Mouse (Mus musculus) heart, embryonic 15.5 days (tissue): ENCODE data around the gene Fshr. TPM values are rescaled to one million over a fixed set of nuclear protein-coding genes. Genes with fewer than 3 reads are reported as not detected.
"Not testable (repeated sequence)": the region's sequence is repeated elsewhere in the genome, so short reads cannot be mapped to it uniquely, and the experiment has no call there.

Experiments used
- ATAC-seq: fragments of 200-750 bp; cut with Nextera tagmentation; replicated peaks from 2 replicates; pipeline ENCODE4 v1.8.0; 2017; ENCODE audit warnings: low read depth, moderate TSS enrichment; ENCODE audit not compliant: insufficient number of reproducible peaks, insufficient read depth, low FRiP score
- H3K27ac ChIP-seq: fragments of 300-500 bp; sonication (generic); 2 replicates; pipeline ENCODE4 v1.5.1; 2015; ENCODE audit warnings: mild to moderate bottlenecking, inconsistent platforms
- H3K27me3 ChIP-seq: fragments of 300-500 bp; sonication (generic); 2 replicates; pipeline ENCODE4 v1.6.1; 2015; ENCODE audit warnings: inconsistent platforms
- H3K36me3 ChIP-seq: fragments of 300-500 bp; sonication (generic); 2 replicates; pipeline ENCODE4 v1.6.1; 2015; ENCODE audit warnings: mild to moderate bottlenecking, inconsistent platforms
- H3K4me1 ChIP-seq: fragments of 300-500 bp; sonication (generic); replicated peaks from 2 replicates; pipeline ENCODE4 v1.6.1; 2015; ENCODE audit warnings: inconsistent platforms
- H3K4me2 ChIP-seq: fragments of 300-500 bp; sonication (generic); 2 replicates; pipeline ENCODE4 v1.6.1; 2015; ENCODE audit warnings: inconsistent platforms, mild to moderate bottlenecking, moderate library complexity
- H3K4me3 ChIP-seq: fragments of 300-500 bp; sonication (generic); 2 replicates; pipeline ENCODE4 v1.5.1; 2015; ENCODE audit warnings: mild to moderate bottlenecking, inconsistent platforms
- H3K9ac ChIP-seq: fragments of 300-500 bp; sonication (generic); 2 replicates; pipeline ENCODE4 v1.6.1; 2015; ENCODE audit warnings: mild to moderate bottlenecking, inconsistent platforms
- H3K9me3 ChIP-seq: fragments of 300-500 bp; sonication (generic); replicated peaks from 2 replicates; pipeline ENCODE4 v1.6.1; 2016; ENCODE audit warnings: inconsistent platforms
- WGBS: fragments of 180-500 bp; shearing (Covaris S2); methylation state at CpG from one replicate; pipeline ENCODE4 v1.1.7; 2015; ENCODE audit warnings: mixed read lengths; 5-methylcytosine and 5-hydroxymethylcytosine counted together
- polyA plus RNA-seq: library from polyadenylated mRNA; unstranded; fragments of >200 nt; fragmentation: Nextera tagmentation; extraction: Ambion mirVana; gene quantifications from 2 replicates; pipeline ENCODE4 v1.2.1, GENCODE M21; 2015

Fshr gene
- polyA plus RNA-seq: 0.11 TPM in 1 of 2 replicates, not detected in the other

- H3K9ac ChIP-seq: no peak within 1 kb of the TSS
- no peak for ATAC-seq
- no peaks in the 10 kb centered on the region for H3K4me1 ChIP-seq
Observed at GRCm38 (mm10) chr17:89200575-89200974, at the start of gene Fshr. Fshr (minus strand) TSS chr17:89200675.

GRCm38 (mm10) chr17:89202181-89202580, 1.7 kb upstream of the Fshr start:
- ATAC-seq: no peak
- Histone ChIP-seq H3K4me2 (no peak overlapping the region), H3K27ac (no peak overlapping the region), H3K4me3 (no peak overlapping the region), H3K9ac (no peak overlapping the region), H3K9me3 (no peaks in the 10 kb centered on the region), H3K27me3 (no peaks in the 10 kb centered on the region), H3K4me1 (no peaks in the 10 kb centered on the region), H3K36me3 (no peaks in the 10 kb centered on the region)
- WGBS: 72% methylated on average over 6 of the region's 6 CpGs

More at GRCm38 (mm10) chr17:89200575-89200974, at the start of gene Fshr:
- H3K4me2 ChIP-seq: no peak within 1 kb of the TSS
- H3K27ac ChIP-seq: no peak within 1 kb of the TSS
- no peaks in the 10 kb centered on the region for H3K36me3 ChIP-seq
- no peak within 1 kb of the TSS for H3K4me3 ChIP-seq
- 74% methylated on average over 6 of the region's 6 CpGs for WGBS
- no peaks in the 10 kb centered on the region for H3K9me3 ChIP-seq
- no peaks in the 10 kb centered on the region for H3K27me3 ChIP-seq

GRCm38 (mm10) chr17:89173545-89173944, 26.9 kb downstream of the Fshr start:
- H3K27ac ChIP-seq: no peak overlapping the region
- no peak for ATAC-seq
- H3K27me3 ChIP-seq: no peaks in the 10 kb centered on the region
- H3K9me3 ChIP-seq: no peaks in the 10 kb centered on the region
- H3K9ac ChIP-seq: no peak overlapping the region
- H3K36me3 ChIP-seq: no peaks in the 10 kb centered on the region
- WGBS: 66% methylated on average over 1 of the region's 1 CpGs
- H3K4me1 ChIP-seq: no peaks in the 10 kb centered on the region
- no peak overlapping the region for H3K4me3 ChIP-seq
- H3K4me2 ChIP-seq: no peak overlapping the region

GRCm38 (mm10) chr17:89164773-89165172, 35.7 kb downstream of the Fshr start:
- Histone ChIP-seq H3K27ac (no peak overlapping the region), H3K27me3 (no peaks in the 10 kb centered on the region), H3K9me3 (no peaks in the 10 kb centered on the region), H3K36me3 (no peaks in the 10 kb centered on the region), H3K4me3 (no peak overlapping the region), H3K4me1 (no peaks in the 10 kb centered on the region), H3K4me2 (no peak overlapping the region), H3K9ac (no peak overlapping the region)
- no peak for ATAC-seq

- ATAC-seq: no peak
- no peaks in the 10 kb centered on the region for H3K9me3 ChIP-seq
- H3K27ac ChIP-seq: no peak overlapping the region
- H3K9ac ChIP-seq: no peak overlapping the region
- 80% methylated on average over 3 of the region's 3 CpGs for WGBS
- H3K4me2 ChIP-seq: no peak overlapping the region
- H3K4me1 ChIP-seq: no peaks in the 10 kb centered on the region
- H3K27me3 ChIP-seq: no peaks in the 10 kb centered on the region
- H3K36me3 ChIP-seq: no peaks in the 10 kb centered on the region
- no peak overlapping the region for H3K4me3 ChIP-seq
Observed at GRCm38 (mm10) chr17:89162475-89162874, 38.0 kb downstream of the Fshr start.

- not testable (repeated sequence) for H3K9me3 ChIP-seq, H3K36me3 ChIP-seq, H3K9ac ChIP-seq, H3K27me3 ChIP-seq, H3K4me1 ChIP-seq, H3K27ac ChIP-seq, ATAC-seq, H3K4me2 ChIP-seq, H3K4me3 ChIP-seq
- WGBS: 77% methylated on average over 3 of the region's 3 CpGs
Observed at GRCm38 (mm10) chr17:89159343-89159742, 41.1 kb downstream of the Fshr start.

- H3K4me3 ChIP-seq: no peak overlapping the region
- H3K36me3 ChIP-seq: no peaks in the 10 kb centered on the region
- no peak overlapping the region for H3K27ac ChIP-seq
- no peaks in the 10 kb centered on the region for H3K9me3 ChIP-seq
- no peaks in the 10 kb centered on the region for H3K27me3 ChIP-seq
- 76% methylated on average over 6 of the region's 6 CpGs for WGBS
- no peak for ATAC-seq
- no peak overlapping the region for H3K9ac ChIP-seq
- H3K4me2 ChIP-seq: no peak overlapping the region
- no peaks in the 10 kb centered on the region for H3K4me1 ChIP-seq
Observed at GRCm38 (mm10) chr17:89144806-89145205, 55.7 kb downstream of the Fshr start.

- Histone ChIP-seq H3K27ac (no peak overlapping the region), H3K36me3 (no peaks in the 10 kb centered on the region), H3K4me1 (no peaks in the 10 kb centered on the region), H3K27me3 (no peaks in the 10 kb centered on the region), H3K9ac (no peak overlapping the region), H3K4me3 (no peak overlapping the region), H3K4me2 (no peak overlapping the region), H3K9me3 (no peaks in the 10 kb centered on the region)
- WGBS: 65% methylated on average over 2 of the region's 2 CpGs
- ATAC-seq: no peak
Observed at GRCm38 (mm10) chr17:89120023-89120422, 80.5 kb downstream of the Fshr start.

- Histone ChIP-seq H3K27ac (no peak overlapping the region), H3K27me3 (no peaks in the 10 kb centered on the region), H3K4me3 (no peak overlapping the region), H3K9me3 (no peaks in the 10 kb centered on the region), H3K36me3 (no peaks in the 10 kb centered on the region), H3K9ac (no peak overlapping the region), H3K4me2 (no peak overlapping the region), H3K4me1 (no peaks in the 10 kb centered on the region)
- WGBS: 60% methylated on average over 2 of the region's 2 CpGs
- ATAC-seq: no peak
Observed at GRCm38 (mm10) chr17:89119250-89119649, 81.2 kb downstream of the Fshr start.

GRCm38 (mm10) chr17:89113944-89114343, 86.5 kb downstream of the Fshr start:
- Histone ChIP-seq H3K4me3 (no peak overlapping the region), H3K4me2 (no peak overlapping the region), H3K36me3 (no peaks in the 10 kb centered on the region), H3K27me3 (no peaks in the 10 kb centered on the region), H3K27ac (no peak overlapping the region), H3K9me3 (no peaks in the 10 kb centered on the region), H3K9ac (no peak overlapping the region), H3K4me1 (no peaks in the 10 kb centered on the region)
- ATAC-seq: no peak

GRCm38 (mm10) chr17:89100719-89101350, 99.6 kb downstream of the Fshr start:
- 71% methylated on average over 5 of the region's 5 CpGs for WGBS
- no peak overlapping the region for H3K4me3 ChIP-seq
- no peak for ATAC-seq

GRCm38 (mm10) chr17:89099733-89100132, 100.7 kb downstream of the Fshr start:
- H3K27ac ChIP-seq, H3K4me2 ChIP-seq, H3K4me1 ChIP-seq, H3K27me3 ChIP-seq, ATAC-seq, H3K9me3 ChIP-seq, H3K9ac ChIP-seq, H3K4me3 ChIP-seq, H3K36me3 ChIP-seq: not testable (repeated sequence)
- WGBS: 68% methylated on average over 1 of the region's 1 CpGs

More at GRCm38 (mm10) chr17:89100719-89101350, 99.6 kb downstream of the Fshr start:
- Histone ChIP-seq H3K27me3 (no peaks in the 10 kb centered on the region), H3K9ac (no peak overlapping the region), H3K9me3 (no peaks in the 10 kb centered on the region), H3K4me1 (no peaks in the 10 kb centered on the region), H3K27ac (no peak overlapping the region), H3K36me3 (no peaks in the 10 kb centered on the region), H3K4me2 (no peak overlapping the region)
